Comparison of ENCODE assay signal across 10 mouse cellular contexts in genomic region chr8:121127756-121128375, GRCm38 (mm10). TPM values are rescaled to one million over a fixed set of nuclear protein-coding genes. Genes with fewer than 3 reads are reported as not detected.
DNase-seq lines count a peak whose midpoint lies in the region; ATAC-seq and TF ChIP-seq lines count a peak whose summit lies in the region.
"Had no signal": no experiment of that assay in that cellular context is flagged by ENCODE, and none has a peak within 500 bp of the region (broad histone marks: within the 10 kb centered on the region; RNA-seq: fewer than 3 reads in every experiment).

TSS of gene Foxl1 (plus strand) at chr8:121127940.

- H3K4me1 ChIP-seq in lung, adult 2 months (ENCODE audit: control insufficient read depth, insufficient read depth, low read length) = peaks cover 4% of the 10 kb centered on the region
- peaks cover 27% of the 10 kb centered on the region for H3K4me1 ChIP-seq in forebrain, embryonic 12.5 days
- peaks cover 50% of the 10 kb centered on the region for H3K4me1 ChIP-seq in limb, embryonic 10.5 days
- H3K4me1 ChIP-seq in neural tube, embryonic 15.5 days = peaks cover 23% of the 10 kb centered on the region

- no peak for DNase-seq in lung, adult 2 months
- no peak for DNase-seq in lung, postnatal 14 days
- DNase-seq in limb, embryonic 10.5 days (ENCODE audit: low spot score) = peak; percentile 67
- no peak for DNase-seq in retina, postnatal 1 day
- DNase-seq in adrenal gland, adult 2 months = no peak
- no peak for DNase-seq in testis, postnatal 10 days (ENCODE audit: low spot score)
- DNase-seq: layer of hippocampus, postnatal 36 days had no signal

- peaks cover 99% of the 10 kb centered on the region for H3K27me3 ChIP-seq in forebrain, embryonic 12.5 days
- peaks cover 97% of the 10 kb centered on the region for H3K27me3 ChIP-seq in limb, embryonic 10.5 days (ENCODE audit: low read depth, poor library complexity, severe bottlenecking)
- peaks cover 95% of the 10 kb centered on the region for H3K27me3 ChIP-seq in neural tube, embryonic 15.5 days (replicated peaks)

- no peak for ATAC-seq in forebrain, embryonic 12.5 days (ENCODE audit: low FRiP score)
- no peak for ATAC-seq in neural tube, embryonic 15.5 days (ENCODE audit: low FRiP score)

- no peak for TF ChIP-seq POLR2A in lung, adult 2 months (IDR thresholded peaks at IDR 0.05; ENCODE audit: borderline replicate concordance, extremely low read depth, low read depth, low read length)

- H3K4me3 ChIP-seq in lung, adult 2 months (replicated peaks; ENCODE audit: extremely low read depth, low read depth, low read length) = peak within 1 kb of the TSS; percentile 6
- H3K4me3 ChIP-seq in forebrain, embryonic 12.5 days (replicated peaks) = peak within 1 kb of the TSS; percentile 19
- H3K4me3 ChIP-seq in limb, embryonic 10.5 days = peak within 1 kb of the TSS; percentile 39
- H3K4me3 ChIP-seq in neural tube, embryonic 15.5 days (replicated peaks) = peak within 1 kb of the TSS; percentile 15; the same call in 1 of the 2 replicates

- no peak within 1 kb of the TSS for H3K27ac ChIP-seq in forebrain, embryonic 12.5 days
- H3K27ac ChIP-seq in limb, embryonic 10.5 days = peak within 1 kb of the TSS; percentile 66
- no peak within 1 kb of the TSS for H3K27ac ChIP-seq in neural tube, embryonic 15.5 days (replicated peaks)

- 5% methylated on average over 43 of the region's 43 CpGs for WGBS in lung, adult 2 months
- WGBS in forebrain, embryonic 12.5 days = 0% methylated on average over 43 of the region's 43 CpGs
- under 1% methylated on average over 43 of the region's 43 CpGs for WGBS in limb, embryonic 10.5 days
- 1% methylated on average over 43 of the region's 43 CpGs for WGBS in neural tube, embryonic 15.5 days

- no peaks in the 10 kb centered on the region for H3K36me3 ChIP-seq in forebrain, embryonic 12.5 days (replicated peaks)
- H3K36me3 ChIP-seq in limb, embryonic 10.5 days = no peaks in the 10 kb centered on the region
- no peaks in the 10 kb centered on the region for H3K36me3 ChIP-seq in neural tube, embryonic 15.5 days

- H3K4me2 ChIP-seq in forebrain, embryonic 12.5 days = peak within 1 kb of the TSS; percentile 8
- peak within 1 kb of the TSS; percentile 36 for H3K4me2 ChIP-seq in neural tube, embryonic 15.5 days

- no peaks in the 10 kb centered on the region for H3K9me3 ChIP-seq in forebrain, embryonic 12.5 days
- H3K9me3 ChIP-seq in limb, embryonic 10.5 days (replicated peaks) = no peaks in the 10 kb centered on the region
- H3K9me3 ChIP-seq in neural tube, embryonic 15.5 days (replicated peaks) = no peaks in the 10 kb centered on the region

- TF ChIP-seq CTCF in lung, adult 2 months (IDR thresholded peaks at IDR 0.05; ENCODE audit: insufficient read depth, low read length) = no peak

- H3K9ac ChIP-seq in forebrain, embryonic 12.5 days = no peak within 1 kb of the TSS
- H3K9ac ChIP-seq in neural tube, embryonic 15.5 days (replicated peaks) = no peak within 1 kb of the TSS

RNA-seq across cellular contexts. Expression of gene Foxl1, which starts in this region (rescaled TPM):
- polyA plus RNA-seq in lung, adult 2 months (2012; rRNA removed) = 2.5 and 3.0 TPM in 2 replicates
- polyA plus RNA-seq in forebrain, embryonic 12.5 days (2016; fragmentation: Nextera tagmentation; extraction: Ambion mirVana) = 0.18 and 0.36 TPM in 2 replicates
- polyA plus RNA-seq in limb, embryonic 10.5 days (2016; fragmentation: Nextera tagmentation; extraction: Ambion mirVana) = 0.13 and 0.15 TPM in 2 replicates
- 0.15 and 0.51 TPM in 2 replicates for polyA plus RNA-seq in neural tube, embryonic 15.5 days (2015; fragmentation: Nextera tagmentation; extraction: Ambion mirVana)
- total RNA-seq in adrenal gland, adult 2 months (2021) = under 1 TPM; 0.09 to 0.38 TPM
- 0.62 and 0.66 TPM in 2 replicates for polyA plus RNA-seq in adrenal gland, adult 2 months (2012; rRNA removed)
- total RNA-seq: layer of hippocampus, postnatal 36 days; neutrophil, adult 5-6 weeks had no signal

Comparison
In these comparisons a context has a peak if more than half of its experiments do, and no peak if none do; other contexts are left out.
1. Peak in DNase-seq, H3K4me3 ChIP-seq and H3K27ac ChIP-seq in limb, embryonic 10.5 days; RNA of the gene not detected or under 1 TPM.